Mouse (Mus musculus) E14TG2a.4 (cell line): Measurements from ENCODE around the gene Gm17617.

Experiments used
- CTCF ChIP-seq: conservative IDR thresholded peaks from 2 replicates; pipeline ENCODE4 v1.5.1; 2014; ENCODE audit warnings: low read length
- POU5F1 ChIP-seq: IDR thresholded peaks from 2 replicates; pipeline ENCODE4 v1.6.1; 2014; ENCODE audit warnings: low read length, borderline replicate concordance

DNA sequence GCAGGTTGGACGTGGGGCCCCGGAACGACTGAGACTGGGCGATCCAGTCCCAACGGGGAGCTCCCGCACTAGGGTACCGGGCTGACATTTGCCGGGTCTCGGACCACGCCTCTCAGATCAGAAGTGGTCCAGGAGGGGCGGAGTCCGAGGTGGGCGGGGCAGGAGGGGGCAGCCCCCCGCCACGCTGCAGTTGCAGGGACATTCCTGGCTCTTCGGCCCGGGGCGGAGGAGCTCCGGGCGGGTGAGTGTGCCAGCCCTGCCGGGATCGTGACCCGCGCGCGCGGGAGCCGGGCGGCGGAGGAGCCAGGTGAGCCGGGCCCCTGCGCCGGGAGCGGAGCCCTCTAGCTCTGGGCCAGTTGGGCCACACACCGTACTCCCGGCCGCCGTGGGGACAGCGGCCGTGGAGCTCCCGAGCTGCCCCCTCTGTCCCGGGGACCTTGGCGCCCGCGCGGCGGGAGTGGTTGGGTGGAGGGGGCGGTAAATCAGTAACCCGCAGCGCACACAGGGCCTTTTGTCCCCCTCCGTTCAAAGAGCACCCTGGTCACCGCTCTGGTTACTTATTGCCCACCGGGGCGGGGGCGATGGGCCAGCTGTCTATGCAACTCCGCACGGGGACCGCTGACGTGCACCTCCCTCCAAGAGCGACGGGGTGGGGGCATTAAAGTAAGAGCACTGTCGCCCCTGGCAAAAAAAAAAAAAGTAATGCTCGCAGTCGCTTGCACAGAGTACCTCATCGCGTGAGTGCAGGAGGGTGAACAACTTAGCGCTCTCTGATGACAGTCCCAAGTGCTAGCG lies 19.5 kb upstream of the Gm17617 start, which contains the start of gene Fgfr4:
- TF ChIP-seq CTCF (no peak), POU5F1 (no peak)
